Mouse (Mus musculus): ENCODE measurements at regions not wholly inside any gene's neighbourhood (a gene's known extent, or its start where the extent isn't known, plus 50 kb on each side); places are given as distances from the start of the nearest gene placed in this dataset.
A peak's percentile ranks its signal among the peaks of the same experiment; 100 is the strongest.

GRCm38 (mm10) chr14:25301336-25302031, 157.5 kb upstream of the Zmiz1 start:
- no peak for DNase-seq

DNA sequence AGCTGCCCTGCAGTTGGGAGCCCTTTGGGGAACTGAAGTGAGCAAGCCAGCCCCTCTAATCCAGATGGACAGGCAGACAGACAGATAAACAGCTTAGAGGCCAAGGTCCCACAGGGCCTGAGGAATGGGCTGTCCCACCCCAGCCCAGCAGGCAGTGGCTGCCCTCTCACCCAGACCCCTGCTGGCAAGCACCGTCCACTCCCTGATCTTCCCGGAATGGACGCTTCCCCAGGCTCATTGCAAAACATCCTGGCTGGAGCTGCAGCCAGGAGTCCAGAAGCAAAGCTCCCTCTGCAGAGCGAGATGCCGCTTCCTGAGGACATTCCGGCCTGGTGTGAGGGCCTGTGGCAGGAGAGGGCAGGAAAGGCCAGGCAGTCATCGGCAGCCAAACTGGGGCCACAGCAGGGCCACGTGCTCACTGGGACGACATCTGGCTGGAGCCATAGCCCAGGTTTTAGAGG, 154.6 kb upstream of the Zmiz1 start:
- peak; percentile 82 for DNase-seq

GRCm38 (mm10) chr14:25306166-25306565, 152.8 kb upstream of the Zmiz1 start:
- no peak for DNase-seq

- DNase-seq, result no peak
Observed at GRCm38 (mm10) chr14:25306961-25307654, 151.9 kb upstream of the Zmiz1 start.

DNA sequence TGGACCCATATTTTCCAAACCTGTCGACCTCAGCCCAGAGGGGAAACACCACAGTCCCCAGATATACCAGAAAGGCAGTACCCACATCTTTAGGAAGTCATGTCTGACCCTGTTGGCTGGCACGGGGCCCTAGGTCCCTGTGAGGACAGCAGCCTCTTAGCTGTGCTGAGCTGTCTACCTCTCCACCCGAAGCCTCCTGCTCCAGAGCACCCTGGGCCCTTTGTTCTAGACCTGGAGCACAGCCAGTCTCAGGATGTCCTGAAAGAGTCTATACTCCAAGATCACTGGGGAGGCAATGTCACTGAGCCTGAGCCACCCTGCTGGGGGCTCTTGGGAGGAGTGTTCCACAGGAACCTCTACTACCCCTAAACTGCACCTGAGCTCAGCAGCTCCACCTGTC, 150.9 kb upstream of the Zmiz1 start:
- DNase-seq, result no peak

- DNase-seq, result peak; percentile 8
Observed at GRCm38 (mm10) chr14:25310671-25311151, 148.3 kb upstream of the Zmiz1 start.

DNA sequence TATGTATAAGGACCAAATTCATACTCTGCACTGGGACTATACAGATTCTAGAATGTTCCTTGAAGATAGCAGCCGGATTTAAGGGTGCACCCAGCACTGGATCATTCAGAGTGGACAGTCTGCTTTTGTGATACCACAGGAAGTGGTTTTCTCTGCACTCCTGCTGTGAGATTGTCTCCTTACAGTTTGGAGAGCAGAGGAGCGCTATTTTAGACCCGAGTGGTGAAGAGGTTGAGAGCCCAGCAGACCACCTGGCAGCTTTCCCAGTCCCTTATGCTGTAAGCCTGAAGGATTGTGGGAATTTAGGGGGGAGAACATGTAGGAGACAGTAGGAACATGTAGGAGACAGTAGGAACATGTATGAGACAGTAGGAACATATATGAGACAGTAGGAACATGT, 147.5 kb upstream of the Zmiz1 start:
- no peak for DNase-seq

GRCm38 (mm10) chr14:25312135-25312534, 146.8 kb upstream of the Zmiz1 start:
- DNase-seq, result peak; percentile 20

- DNase-seq, result peak; percentile 37
Observed at GRCm38 (mm10) chr14:25312814-25313426, 146.1 kb upstream of the Zmiz1 start.

DNA sequence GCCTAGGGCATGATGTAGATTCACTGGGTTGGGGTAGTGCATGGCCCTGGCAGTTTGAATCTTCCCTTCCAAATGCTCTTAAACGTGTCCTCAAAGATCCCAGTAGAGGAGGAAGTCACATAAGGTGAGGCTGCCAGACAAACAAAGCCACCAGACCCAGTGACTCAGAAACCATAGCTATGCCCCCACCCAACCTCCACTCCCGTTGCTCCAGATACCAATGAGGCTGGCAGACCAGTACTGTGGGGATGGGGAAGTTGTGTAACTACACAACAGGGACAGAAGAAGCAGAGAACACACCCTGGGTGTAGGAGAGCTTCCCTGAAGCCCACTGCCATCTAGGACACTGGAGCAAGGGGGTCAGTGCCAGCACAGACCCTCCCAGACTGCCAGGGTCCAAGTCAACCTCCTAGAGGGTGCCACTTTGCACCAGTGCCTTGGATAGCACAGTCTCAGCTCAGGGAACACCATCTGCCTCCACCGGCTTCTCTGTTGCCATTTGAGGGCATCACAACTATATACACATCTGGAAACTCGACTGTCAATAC, 145.2 kb upstream of the Zmiz1 start:
- no peak for DNase-seq

DNA sequence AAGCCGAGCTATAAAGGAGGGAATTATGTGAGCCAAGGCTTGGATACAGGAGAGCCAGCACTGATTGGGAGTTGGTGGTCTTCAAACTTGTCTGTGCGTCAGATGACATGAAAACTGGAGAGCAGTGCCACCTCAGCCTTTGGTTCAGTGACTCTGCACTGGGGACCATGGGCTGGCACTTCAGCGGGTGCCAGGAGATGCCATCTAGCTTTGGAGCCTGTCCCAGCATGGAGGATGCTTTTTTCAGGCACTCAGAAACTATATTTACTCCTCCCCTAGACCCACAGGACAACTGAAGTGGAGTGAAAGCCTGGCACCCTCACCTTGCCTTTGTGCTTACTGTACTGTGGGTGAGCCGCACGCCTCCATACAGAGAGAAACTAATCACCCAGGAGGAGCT, 142.5 kb upstream of the Zmiz1 start:
- no peak for DNase-seq

GRCm38 (mm10) chr14:25317680-25318471, 141.1 kb upstream of the Zmiz1 start:
- peak; percentile 83 for DNase-seq

DNA sequence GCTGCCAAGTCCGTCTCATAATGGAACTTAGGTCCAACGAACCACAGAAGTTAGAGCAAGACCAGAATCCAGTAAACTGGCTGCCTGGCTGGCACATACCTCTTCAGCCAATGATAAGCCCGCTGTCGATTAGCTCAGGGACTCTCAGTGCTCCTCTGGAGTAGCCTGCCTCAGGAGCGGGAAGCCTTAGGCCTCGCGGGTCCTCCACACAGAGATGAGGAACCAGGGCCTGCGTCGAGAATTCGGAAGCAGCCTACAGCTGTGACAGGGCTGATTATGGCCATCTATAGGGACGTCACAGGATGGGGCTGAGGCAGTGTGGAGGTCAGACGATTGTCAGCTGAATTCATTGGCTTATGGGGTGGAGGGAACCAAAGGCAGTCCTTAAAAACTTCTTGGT, 140.1 kb upstream of the Zmiz1 start:
- no peak for DNase-seq

DNA sequence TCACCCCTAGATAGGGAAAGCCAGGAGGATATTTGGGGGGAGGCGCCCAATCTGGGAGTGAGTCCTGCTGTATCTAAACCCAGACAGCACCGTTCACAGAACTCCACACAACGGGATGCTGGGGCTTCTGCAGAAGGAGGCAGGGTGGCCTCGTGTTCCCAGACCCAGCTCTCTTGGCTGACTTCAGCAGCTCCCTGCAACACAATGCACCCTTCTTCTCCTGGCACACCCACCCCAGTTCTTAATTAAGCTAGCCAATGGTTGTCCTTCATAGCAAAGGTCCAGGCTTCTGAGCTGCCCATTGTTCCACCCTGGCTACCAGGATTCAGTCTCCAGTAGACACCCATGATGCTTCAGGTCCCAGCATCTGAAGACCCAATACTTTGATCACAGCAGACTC, 138.8 kb upstream of the Zmiz1 start:
- DNase-seq, result no peak

DNA sequence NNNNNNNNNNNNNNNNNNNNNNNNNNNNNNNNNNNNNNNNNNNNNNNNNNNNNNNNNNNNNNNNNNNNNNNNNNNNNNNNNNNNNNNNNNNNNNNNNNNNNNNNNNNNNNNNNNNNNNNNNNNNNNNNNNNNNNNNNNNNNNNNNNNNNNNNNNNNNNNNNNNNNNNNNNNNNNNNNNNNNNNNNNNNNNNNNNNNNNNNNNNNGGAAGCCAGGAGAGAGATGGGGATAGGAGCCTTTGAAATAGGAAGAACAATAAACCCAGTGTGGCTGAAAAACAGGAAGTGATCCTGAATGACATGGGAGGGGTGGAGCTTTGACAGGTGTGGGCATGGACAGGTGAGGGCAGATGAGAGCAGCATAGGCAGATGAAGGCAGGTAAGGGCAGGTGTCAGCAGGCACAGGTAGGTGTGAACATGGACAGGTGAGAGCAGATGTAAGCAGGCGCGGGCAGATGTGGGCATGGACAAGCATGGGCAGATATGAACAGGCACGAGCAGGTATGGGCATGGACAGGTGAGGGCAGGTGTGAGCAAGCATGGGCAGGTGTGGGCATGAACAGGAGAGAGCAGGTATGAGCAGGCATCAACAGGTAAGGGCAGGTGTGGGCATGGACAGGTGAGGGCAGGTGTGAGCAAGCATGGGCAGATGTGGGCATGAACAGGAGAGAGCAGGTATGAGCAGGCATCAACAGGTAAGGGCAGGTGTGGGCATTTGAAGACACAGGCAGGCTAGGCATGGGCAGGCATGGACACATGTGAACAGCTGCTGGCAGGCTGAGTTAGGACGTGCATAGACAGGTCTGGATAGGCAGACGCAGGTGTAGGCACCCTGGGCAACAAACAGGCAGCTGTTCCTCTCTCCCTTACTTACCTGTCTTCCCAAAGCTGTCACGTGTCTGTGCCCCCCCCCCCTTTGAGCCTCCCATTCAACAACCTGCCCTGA, 135.2 kb upstream of the Zmiz1 start:
- DNase-seq, result no peak

DNA sequence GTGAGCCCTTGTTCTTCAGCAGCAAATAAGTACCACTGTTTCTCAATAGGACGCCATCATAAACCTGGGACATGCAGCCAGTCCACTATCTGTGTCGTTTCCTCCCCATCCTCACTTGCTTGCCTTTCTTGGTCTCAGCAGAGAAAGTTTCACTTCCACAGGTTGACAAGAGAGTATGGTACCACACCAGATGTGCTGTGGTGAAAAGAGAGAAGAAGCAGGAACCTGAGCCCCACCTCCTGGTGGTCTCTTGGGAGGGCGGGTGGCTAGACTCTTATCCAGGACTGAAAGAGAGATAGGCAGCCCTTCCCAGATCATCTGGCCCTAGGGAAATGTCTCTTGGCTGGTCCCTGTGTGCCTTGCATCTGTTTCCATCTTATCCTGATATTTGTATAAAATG, 133.1 kb upstream of the Zmiz1 start:
- DNase-seq, result no peak

GRCm38 (mm10) chr14:25328230-25328629, 130.8 kb upstream of the Zmiz1 start:
- DNase-seq, result no peak

GRCm38 (mm10) chr14:25334186-25334585, 124.8 kb upstream of the Zmiz1 start:
- DNase-seq, result no peak

DNA sequence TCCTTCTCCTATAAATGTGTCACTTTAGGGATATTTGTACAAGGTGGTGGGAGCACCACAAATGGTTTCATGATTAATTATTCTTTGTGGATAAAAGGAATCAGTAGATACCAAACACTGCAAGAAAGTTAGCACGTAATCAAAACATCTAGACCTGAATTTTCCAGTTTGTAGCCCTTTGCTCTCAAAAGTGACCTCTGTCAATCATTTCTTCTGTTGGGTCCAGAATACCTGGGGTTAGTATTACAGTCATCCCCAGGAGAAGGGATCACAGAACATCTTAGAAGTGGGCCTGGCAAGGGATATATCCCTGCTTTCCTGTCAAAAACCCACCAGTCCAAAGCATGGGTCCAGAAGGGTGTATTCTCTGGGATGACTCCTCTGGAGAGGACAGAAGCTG, 122.1 kb upstream of the Zmiz1 start:
- DNase-seq, result no peak

GRCm38 (mm10) chr14:25338404-25339051, 120.5 kb upstream of the Zmiz1 start:
- DNase-seq, result peak; percentile 58

- DNase-seq, result no peak
Observed at GRCm38 (mm10) chr14:25340845-25341244, 118.1 kb upstream of the Zmiz1 start.

Data from adrenal gland, postnatal 14 days (tissue).